Mouse (Mus musculus): ENCODE data around the gene Map3k3. TPM values are rescaled to one million over a fixed set of nuclear protein-coding genes. Genes with fewer than 3 reads are reported as not detected.
"Not testable (repeated sequence)": the region's sequence is repeated elsewhere in the genome, so short reads cannot be mapped to it uniquely, and the experiment has no call there.

Map3k3 gene
- polyA plus RNA-seq, 1 experiment from 2014 or later = 25.1 TPM

GRCm38 (mm10) chr11:106058020-106058419 lies 26.4 kb upstream of the Map3k3 start:
- WGBS = 81% methylated on average over 8 of the region's 8 CpGs
- Histone ChIP-seq H3K36me3 (peaks cover 72% of the 10 kb centered on the region), H3K9me3 (no peaks in the 10 kb centered on the region), H3K4me1 (no peaks in the 10 kb centered on the region), H3K4me3 (no peak overlapping the region), H3K27me3 (ENCODE audit: insufficient read depth, poor library complexity, severe bottlenecking) (no peaks in the 10 kb centered on the region), H3K27ac (no peak overlapping the region)
- no peak for DNase-seq (ENCODE audit: low spot score)

DNA sequence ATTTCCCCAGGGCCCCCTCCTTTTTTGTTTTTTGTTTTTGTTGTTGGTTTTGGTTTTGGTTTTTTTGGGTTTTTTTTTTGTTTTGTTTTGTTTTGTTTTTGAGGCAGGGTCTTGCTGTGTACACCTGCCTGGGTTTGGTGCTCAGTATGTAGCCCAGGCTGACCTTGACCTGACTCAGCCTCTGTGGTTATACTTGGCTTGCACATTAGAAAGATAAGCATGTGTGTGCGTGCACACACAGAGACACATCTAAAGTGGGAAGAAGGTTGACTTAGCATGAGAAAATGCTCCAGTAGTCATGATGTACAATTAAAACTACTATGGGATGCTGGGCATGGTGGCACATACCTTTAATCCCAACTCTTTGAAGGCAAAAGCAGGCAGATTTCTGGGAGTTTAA lies 23.9 kb upstream of the Map3k3 start:
- 82% methylated on average over 1 of the region's 1 CpGs for WGBS

GRCm38 (mm10) chr11:106061311-106061710 lies 23.1 kb upstream of the Map3k3 start:
- no peak overlapping the region for H3K27ac ChIP-seq
- WGBS = 73% methylated on average over 1 of the region's 1 CpGs
- no peaks in the 10 kb centered on the region for H3K27me3 ChIP-seq (ENCODE audit: insufficient read depth, poor library complexity, severe bottlenecking)
- DNase-seq (ENCODE audit: low spot score) = no peak
- peaks cover 39% of the 10 kb centered on the region for H3K36me3 ChIP-seq
- H3K4me3 ChIP-seq = no peak overlapping the region
- no peaks in the 10 kb centered on the region for H3K4me1 ChIP-seq
- no peaks in the 10 kb centered on the region for H3K9me3 ChIP-seq

More for the DNA sequence above, 23.9 kb upstream of the Map3k3 start:
- Histone ChIP-seq H3K27ac (no peak overlapping the region), H3K27me3 (ENCODE audit: insufficient read depth, poor library complexity, severe bottlenecking) (no peaks in the 10 kb centered on the region), H3K36me3 (peaks cover 46% of the 10 kb centered on the region), H3K4me1 (no peaks in the 10 kb centered on the region), H3K4me3 (no peak overlapping the region), H3K9me3 (no peaks in the 10 kb centered on the region)
- DNase-seq (ENCODE audit: low spot score) = no peak

DNA sequence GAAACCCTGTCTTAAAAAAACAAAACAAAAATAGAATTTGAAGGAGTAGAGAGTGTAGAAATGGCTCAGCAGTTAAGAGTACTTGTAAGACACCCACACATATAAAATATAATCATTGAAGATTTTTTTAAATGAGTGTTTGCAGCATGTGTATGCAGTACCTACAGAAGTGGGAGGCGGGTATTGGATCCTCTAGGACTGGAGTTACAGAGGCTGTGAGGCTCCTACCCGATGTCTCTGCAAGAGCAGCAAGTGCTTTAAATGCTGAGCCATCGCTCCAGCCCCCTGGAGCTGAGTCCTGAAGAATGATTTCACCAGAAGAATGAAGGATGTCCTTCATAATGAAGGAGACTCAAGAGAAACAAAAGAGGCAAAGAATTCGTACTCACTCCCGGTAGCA lies 20.7 kb upstream of the Map3k3 start:
- 0 out of 2 replicates have a peak, but pooled peaks cover 9% of the 10 kb centered on the region for H3K4me1 ChIP-seq
- 76% methylated on average over 5 of the region's 5 CpGs for WGBS

GRCm38 (mm10) chr11:106065073-106065922 lies 19.1 kb upstream of the Map3k3 start:
- Histone ChIP-seq H3K36me3 (no peaks in the 10 kb centered on the region; the same call in 1 of the 2 replicates), H3K27ac (peak overlapping the region; percentile 93; the same call in 1 of the 2 replicates), H3K4me3 (peak overlapping the region; percentile 91), H3K4me1 (0 out of 2 replicates have a peak, but pooled peaks cover 9% of the 10 kb centered on the region), H3K27me3 (ENCODE audit: insufficient read depth, poor library complexity, severe bottlenecking) (no peaks in the 10 kb centered on the region), H3K9me3 (no peaks in the 10 kb centered on the region)
- no peak for DNase-seq (ENCODE audit: low spot score)
- 42% methylated on average over 18 of the region's 18 CpGs for WGBS

More for the DNA sequence above, 20.7 kb upstream of the Map3k3 start:
- no peak overlapping the region for H3K27ac ChIP-seq
- H3K9me3 ChIP-seq = no peaks in the 10 kb centered on the region
- H3K4me3 ChIP-seq = no peak overlapping the region
- H3K36me3 ChIP-seq = peaks cover 15% of the 10 kb centered on the region
- no peaks in the 10 kb centered on the region for H3K27me3 ChIP-seq (ENCODE audit: insufficient read depth, poor library complexity, severe bottlenecking)
- DNase-seq (ENCODE audit: low spot score) = no peak

DNA sequence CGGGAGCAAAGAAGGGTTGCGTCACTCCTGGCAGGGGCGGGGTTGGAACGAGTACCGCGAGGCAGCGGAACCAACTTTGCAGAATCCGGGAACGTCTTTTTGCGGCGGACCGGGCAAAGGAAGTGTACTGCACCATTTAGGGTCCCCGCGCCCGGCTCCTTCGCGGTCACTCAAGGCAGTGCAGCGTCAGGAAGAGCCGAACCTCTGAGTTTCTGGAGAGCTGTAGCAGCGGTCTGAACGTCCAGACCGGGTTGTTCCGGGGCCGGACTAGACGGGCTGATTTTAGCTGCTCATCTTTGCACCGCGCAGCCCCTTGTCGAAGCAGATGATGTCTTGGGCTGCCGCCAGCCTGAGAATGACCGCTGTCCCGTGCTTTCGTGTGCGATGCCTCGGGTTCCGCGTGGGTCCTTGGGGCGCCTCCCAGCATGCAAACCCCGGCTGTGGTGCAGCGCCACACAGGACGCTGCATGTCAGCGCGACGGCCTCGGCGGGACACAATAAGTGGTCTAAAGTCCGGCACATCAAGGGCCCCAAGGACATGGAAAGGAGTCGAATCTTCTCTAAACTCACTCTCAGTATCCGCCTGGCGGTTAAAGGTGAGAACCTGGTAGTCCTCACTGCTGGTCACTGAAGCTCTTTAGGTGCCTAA lies 18.4 kb upstream of the Map3k3 start, which contains the start of gene Taco1:
TSS of gene Taco1 (plus strand) at position 139 of the 649 bp plus-strand sequence.
- H3K9me3 ChIP-seq = no peaks in the 10 kb centered on the region
- no peaks in the 10 kb centered on the region for H3K27me3 ChIP-seq (ENCODE audit: insufficient read depth, poor library complexity, severe bottlenecking)
- under 1% methylated on average over 49 of the region's 49 CpGs for WGBS
- peak within 1 kb of the TSS; percentile 91 for H3K4me3 ChIP-seq
- DNase-seq (ENCODE audit: low spot score) = peak; percentile 97
- peak within 1 kb of the TSS; percentile 93 for H3K27ac ChIP-seq
- H3K4me1 ChIP-seq = 0 out of 2 replicates have a peak, but pooled peaks cover 9% of the 10 kb centered on the region
- H3K36me3 ChIP-seq = peaks cover 3% of the 10 kb centered on the region

GRCm38 (mm10) chr11:106066616-106067015 lies 17.8 kb upstream of the Map3k3 start:
- H3K9me3 ChIP-seq; H3K27me3 ChIP-seq (ENCODE audit: insufficient read depth, poor library complexity, severe bottlenecking); H3K4me1 ChIP-seq; H3K36me3 ChIP-seq: not testable (repeated sequence)
- WGBS = 13% methylated on average over 23 of the region's 23 CpGs
- DNase-seq (ENCODE audit: low spot score) = peak; percentile 91
- H3K4me3 ChIP-seq = peak overlapping the region; percentile 91
- H3K27ac ChIP-seq = peak overlapping the region; percentile 93

GRCm38 (mm10) chr11:106073774-106074173 lies 10.6 kb upstream of the Map3k3 start:
- H3K36me3 ChIP-seq = peaks cover 25% of the 10 kb centered on the region
- no peak overlapping the region for H3K4me3 ChIP-seq
- no peak overlapping the region for H3K27ac ChIP-seq
- WGBS = 84% methylated on average over 3 of the region's 3 CpGs
- no peaks in the 10 kb centered on the region for H3K4me1 ChIP-seq
- no peaks in the 10 kb centered on the region for H3K9me3 ChIP-seq
- DNase-seq (ENCODE audit: low spot score) = no peak
- H3K27me3 ChIP-seq (ENCODE audit: insufficient read depth, poor library complexity, severe bottlenecking) = no peaks in the 10 kb centered on the region

- peak; percentile 88 for DNase-seq (ENCODE audit: low spot score)
- WGBS = 5% methylated on average over 4 of the region's 4 CpGs
- Histone ChIP-seq H3K4me1 (no peaks in the 10 kb centered on the region), H3K27ac (no peak overlapping the region), H3K27me3 (ENCODE audit: insufficient read depth, poor library complexity, severe bottlenecking) (no peaks in the 10 kb centered on the region), H3K9me3 (no peaks in the 10 kb centered on the region), H3K4me3 (no peak overlapping the region), H3K36me3 (peaks cover 22% of the 10 kb centered on the region)
Measured at GRCm38 (mm10) chr11:106076321-106076720, 8.1 kb upstream of the Map3k3 start.

DNA sequence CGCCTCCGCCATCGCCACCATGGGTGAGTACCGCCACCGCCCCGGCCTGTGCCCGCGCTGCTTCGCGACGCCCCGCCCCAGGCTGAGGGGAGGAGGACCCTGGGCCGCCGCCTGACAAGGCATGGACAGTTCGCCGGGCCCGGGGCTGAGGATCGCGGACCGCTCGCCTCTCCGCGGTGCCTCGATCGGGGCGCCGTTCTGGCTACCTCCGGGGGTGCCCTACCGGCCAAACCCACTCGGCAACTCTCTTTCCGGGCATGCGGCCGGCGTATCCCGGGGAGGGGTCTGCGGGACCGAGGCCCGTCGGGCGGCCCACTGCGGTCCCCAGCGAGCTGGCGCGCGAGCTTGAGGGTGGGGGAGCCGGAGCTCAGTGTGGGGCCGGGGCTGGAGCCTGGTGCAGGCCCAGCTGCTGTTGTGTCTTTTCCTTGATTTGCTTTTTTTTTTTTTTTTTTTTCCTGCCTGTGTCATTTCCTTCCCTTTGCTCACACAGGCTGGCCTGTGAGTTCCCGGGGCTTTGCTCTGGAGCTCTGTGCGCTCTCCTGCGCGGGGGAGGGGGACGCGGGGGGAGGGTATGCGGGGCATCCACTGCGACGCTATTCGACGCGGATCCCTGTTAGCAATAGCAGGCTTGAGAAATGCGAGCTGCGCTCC lies 623 bp downstream of the Map3k3 start:
- H3K4me1 ChIP-seq = peaks cover 19% of the 10 kb centered on the region; the same call in 1 of the 2 replicates
- H3K27ac ChIP-seq = peak overlapping the region; percentile 97
- peak overlapping the region; percentile 95 for H3K4me3 ChIP-seq
- WGBS = under 1% methylated on average over 61 of the region's 61 CpGs
- no peaks in the 10 kb centered on the region for H3K27me3 ChIP-seq (ENCODE audit: insufficient read depth, poor library complexity, severe bottlenecking)
- H3K9me3 ChIP-seq = no peaks in the 10 kb centered on the region
- peak; percentile 82 for DNase-seq (ENCODE audit: low spot score)
- H3K36me3 ChIP-seq = no peaks in the 10 kb centered on the region

DNA sequence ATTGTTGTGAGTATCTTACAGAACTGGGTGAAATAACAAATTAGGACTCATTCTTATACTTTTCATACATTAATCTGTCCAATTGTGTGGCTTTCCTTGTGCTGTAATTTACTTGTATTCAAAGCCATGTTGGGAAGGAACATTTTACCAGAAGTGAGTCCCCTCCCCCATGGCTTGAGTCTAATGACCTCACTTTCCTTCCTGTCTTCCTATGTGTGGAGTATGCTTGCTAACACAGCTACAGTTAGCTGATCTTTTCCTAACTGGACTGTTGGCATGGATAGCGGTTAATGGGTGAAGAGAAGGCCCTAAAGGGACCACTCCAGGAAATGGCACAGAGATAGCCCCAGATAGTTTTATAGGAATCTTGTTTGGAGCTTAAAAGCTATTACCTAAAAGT lies 13.8 kb downstream of the Map3k3 start:
- WGBS = 83% methylated on average over 1 of the region's 1 CpGs
- no peaks in the 10 kb centered on the region for H3K9me3 ChIP-seq
- peaks cover 19% of the 10 kb centered on the region for H3K36me3 ChIP-seq
- no peaks in the 10 kb centered on the region for H3K27me3 ChIP-seq (ENCODE audit: insufficient read depth, poor library complexity, severe bottlenecking)
- no peak for DNase-seq (ENCODE audit: low spot score)
- H3K27ac ChIP-seq = 0 out of 2 replicates have a peak overlapping the region, but pooled peaks have one; percentile 52
- no peak overlapping the region for H3K4me3 ChIP-seq
- no peaks in the 10 kb centered on the region for H3K4me1 ChIP-seq

DNA sequence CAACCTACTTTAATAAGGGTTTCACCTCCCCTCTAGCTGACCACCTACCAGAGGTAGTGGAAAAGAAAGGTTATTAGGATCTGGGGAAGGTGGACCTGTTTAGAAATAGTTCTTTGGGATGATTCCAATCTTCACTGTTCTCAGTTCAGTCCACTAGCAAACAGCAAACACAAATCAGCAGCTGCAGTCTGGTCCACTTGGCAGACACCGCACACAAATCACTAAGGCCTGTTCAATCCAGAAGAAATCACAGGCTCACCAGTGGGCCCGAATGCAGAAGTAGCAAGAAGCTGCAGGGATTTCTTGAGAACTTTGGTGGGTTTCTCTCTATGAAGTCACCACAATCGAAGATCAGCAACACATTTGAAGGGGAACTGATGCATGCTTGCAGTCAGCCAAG lies 18.5 kb downstream of the Map3k3 start:
- 89% methylated on average over 3 of the region's 3 CpGs for WGBS
- Histone ChIP-seq H3K27me3 (ENCODE audit: insufficient read depth, poor library complexity, severe bottlenecking) (no peaks in the 10 kb centered on the region), H3K36me3 (peaks cover 30% of the 10 kb centered on the region), H3K9me3 (no peaks in the 10 kb centered on the region), H3K4me3 (no peak overlapping the region), H3K4me1 (no peaks in the 10 kb centered on the region), H3K27ac (no peak overlapping the region)
- no peak for DNase-seq (ENCODE audit: low spot score)
